Mouse (Mus musculus) retina, embryonic 14.5 days (tissue): ENCODE data around the gene Sec31b.

Experiments
- DNase-seq: peaks from one replicate; pipeline ENCODE4 v3.0.0-alpha.2; 2015; ENCODE audit warnings: low spot score

The Sec31b gene

GRCm38 (mm10) chr19:44545321-44546041 is at the start of gene Sec31b:
Gene Sec31b, minus strand, starts transcription at chr19:44545864.
- DNase-seq = peak; percentile 58

DNA sequence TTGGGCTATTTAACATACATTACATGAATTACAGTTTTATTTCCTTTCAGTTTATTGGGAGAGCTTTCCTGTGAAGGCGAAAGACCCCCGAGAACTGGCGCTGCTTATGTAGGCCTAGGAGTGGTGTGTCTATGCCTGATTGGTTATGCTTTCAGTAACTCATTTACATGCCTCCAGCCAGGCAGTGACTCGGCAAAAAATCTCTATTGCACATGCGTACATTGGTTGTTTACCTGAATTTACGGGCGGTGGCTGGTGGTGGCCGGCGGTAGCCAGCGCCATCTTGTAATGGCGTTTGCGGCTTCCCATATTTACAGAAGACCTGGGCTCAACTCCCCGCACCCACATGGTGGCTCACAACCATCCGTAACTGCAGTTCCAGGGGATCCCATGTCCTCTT is 48.5 kb upstream of the Sec31b start:
- no peak for DNase-seq

DNA sequence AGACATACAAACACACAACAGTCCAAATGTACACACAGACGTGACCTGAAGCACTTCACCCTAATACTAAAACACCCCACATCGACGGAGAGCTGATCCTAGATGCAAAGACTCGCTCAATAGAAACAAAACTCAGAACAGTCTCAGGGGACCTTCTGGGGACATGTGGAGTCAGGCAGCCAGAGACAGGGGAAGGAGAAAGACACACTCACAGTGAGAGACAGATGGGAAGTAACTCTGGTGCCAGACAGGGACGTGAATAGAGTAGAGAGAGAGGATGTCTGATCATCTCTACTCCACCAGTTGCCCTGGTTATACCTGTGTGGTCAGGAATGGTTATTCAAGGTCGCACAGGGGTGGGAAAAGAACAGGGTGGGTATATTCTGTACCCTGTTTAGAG is 46.0 kb upstream of the Sec31b start:
- DNase-seq = no peak

DNA sequence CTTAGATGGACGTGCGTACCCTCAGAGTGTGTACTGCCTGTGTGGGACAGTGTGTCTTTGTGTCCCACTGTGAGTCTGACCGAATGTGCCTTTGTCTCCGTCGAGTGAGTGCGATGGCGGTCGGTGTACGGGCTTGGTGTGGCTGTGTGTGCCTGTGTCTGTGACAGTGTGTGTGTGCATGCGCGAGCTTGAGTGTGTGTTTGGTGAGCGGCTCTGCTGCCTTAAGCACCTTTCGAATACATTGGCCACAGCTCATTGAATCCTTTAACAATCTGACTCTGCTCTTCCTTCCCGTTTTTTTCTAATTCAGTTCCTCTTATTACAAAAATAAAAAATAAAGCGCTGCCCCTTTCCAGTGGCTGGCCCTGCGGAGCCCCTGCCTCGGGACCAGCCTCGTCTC is 45.3 kb upstream of the Sec31b start:
- DNase-seq = no peak

DNA sequence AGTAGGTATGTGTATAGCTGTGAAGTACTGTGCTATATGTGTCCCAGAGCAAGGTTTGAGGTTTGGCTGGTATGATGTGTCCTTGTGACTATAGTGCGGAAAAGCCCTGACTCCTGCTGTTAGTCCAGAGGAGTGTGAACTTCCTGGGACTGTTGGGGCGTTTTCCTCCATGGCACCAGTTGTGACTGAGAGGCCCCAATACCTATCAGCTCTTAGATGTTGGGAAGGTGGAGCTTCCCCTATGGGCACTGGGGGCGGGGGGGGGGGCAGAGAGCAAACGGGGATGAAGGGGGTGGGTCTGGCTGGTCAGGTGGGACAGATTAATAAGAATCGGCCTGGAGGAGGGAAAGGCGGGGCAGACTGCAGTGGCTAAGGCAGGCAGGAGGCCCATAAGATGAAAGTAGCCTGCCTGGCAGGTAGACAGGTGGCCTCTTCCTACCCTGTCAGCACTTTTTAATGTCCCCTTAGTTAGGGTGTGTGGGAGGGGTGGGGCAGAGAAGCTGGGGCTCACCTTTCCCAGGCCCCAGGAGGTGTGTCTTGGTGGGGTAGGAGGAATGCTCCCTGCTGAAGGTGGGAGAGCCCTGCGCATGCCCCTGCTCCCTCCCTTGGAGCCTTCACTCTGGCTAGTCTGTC is 44.0 kb upstream of the Sec31b start:
- no peak for DNase-seq

- DNase-seq = no peak
Measured at GRCm38 (mm10) chr19:44588036-44588435, 42.4 kb upstream of the Sec31b start.

- peak; percentile 98 for DNase-seq
Measured at GRCm38 (mm10) chr19:44582638-44583309, 37.1 kb upstream of the Sec31b start.

- no peak for DNase-seq
Measured at GRCm38 (mm10) chr19:44582103-44582502, 36.4 kb upstream of the Sec31b start.

DNA sequence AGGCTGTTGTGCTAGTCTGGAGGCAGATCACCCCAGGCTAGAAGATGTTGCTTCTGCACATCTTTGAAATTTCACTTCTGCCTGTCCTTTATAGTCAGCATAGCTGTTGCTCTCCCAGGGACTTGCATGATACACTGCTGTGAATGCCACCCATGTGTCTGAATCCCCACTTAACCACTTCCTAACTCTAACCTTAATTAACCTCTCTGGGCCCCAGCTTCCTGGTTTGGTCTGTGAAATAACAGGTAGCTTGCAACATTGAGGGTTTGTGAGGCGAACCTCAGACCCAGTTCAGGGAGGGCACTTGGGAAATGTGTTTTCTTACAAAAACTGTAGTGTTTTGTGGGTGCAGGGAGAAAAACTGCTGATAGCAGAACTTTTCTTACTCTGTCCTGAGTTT is 32.4 kb upstream of the Sec31b start:
- DNase-seq = no peak

- DNase-seq = no peak
Measured at GRCm38 (mm10) chr19:44576275-44576674, 30.6 kb upstream of the Sec31b start.

DNA sequence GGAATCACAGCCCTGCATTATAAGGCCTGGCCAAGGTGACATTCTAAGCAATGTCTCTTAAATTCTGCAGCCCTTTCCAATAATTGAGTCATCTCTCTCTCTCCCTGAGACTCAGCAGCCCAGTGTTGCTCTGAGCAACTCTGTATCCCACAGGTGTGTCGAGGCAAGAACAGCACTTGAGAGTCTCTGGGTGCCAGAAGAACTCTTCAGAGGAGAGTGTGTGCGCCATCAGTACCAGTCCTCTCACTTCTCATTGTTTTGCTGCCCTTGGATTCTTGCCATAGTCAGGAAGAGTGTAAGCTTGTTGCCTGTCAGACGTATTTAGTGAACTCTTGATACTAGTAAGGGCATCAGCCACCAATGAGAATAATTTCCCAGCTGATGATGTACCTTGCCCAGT is 22.1 kb upstream of the Sec31b start:
- no peak for DNase-seq

DNA sequence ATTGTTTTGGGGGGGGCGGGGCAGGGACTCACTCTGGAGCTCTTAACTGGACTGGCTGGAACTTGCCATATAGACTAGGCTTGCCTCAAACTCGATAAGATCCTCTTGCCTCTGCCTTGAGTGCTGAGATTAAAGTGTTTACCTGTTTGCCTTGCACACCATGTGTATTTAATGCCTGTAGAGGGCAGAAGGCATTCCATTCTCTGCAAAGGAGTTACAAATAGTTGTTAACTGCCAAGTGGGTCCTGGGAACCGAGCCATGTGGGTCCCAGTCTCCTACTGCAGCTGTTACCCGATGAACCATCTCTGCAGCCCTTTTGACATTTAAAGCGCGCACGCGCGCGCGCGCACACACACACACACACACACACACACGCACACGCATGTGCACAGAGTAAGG is 18.3 kb upstream of the Sec31b start:
- DNase-seq = no peak

DNA sequence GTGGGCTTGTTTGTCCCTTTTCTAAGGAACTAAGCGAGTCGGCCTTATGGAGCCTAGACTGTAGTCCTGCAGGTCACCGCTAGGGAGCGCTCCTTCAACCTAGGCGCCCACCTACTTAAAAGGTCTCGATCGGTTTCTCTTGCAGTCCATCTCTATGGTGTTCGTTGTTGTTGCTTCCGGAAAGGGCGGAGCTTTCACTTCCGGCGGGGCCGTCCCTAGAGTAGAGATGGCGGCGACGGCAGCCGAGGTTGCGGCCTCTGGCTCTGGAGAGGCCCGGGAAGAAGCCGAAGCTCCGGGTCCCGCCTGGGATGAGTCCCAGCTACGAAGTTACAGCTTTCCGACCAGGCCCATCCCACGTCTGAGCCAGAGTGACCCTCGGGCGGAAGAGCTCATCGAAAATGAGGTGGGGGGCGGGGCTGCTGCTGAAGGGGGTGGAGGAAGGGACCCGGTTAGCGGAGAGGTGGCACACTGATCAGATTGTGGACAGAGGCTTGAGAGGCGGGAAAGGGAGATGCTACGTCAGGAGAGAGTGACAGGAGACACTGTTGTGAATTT is 17.1 kb upstream of the Sec31b start, which contains the start of gene Hif1an:
Gene Hif1an (plus strand): TSS at position 199 of the 555 bp plus-strand sequence.
- peak; percentile 99 for DNase-seq

GRCm38 (mm10) chr19:44554861-44555590 is 9.4 kb upstream of the Sec31b start, which contains the start of gene Ndufb8:
Gene Ndufb8, minus strand, starts transcription at chr19:44555440.
- DNase-seq = peak; percentile 94

GRCm38 (mm10) chr19:44554490-44554860 is 8.8 kb upstream of the Sec31b start:
- DNase-seq = no peak

DNA sequence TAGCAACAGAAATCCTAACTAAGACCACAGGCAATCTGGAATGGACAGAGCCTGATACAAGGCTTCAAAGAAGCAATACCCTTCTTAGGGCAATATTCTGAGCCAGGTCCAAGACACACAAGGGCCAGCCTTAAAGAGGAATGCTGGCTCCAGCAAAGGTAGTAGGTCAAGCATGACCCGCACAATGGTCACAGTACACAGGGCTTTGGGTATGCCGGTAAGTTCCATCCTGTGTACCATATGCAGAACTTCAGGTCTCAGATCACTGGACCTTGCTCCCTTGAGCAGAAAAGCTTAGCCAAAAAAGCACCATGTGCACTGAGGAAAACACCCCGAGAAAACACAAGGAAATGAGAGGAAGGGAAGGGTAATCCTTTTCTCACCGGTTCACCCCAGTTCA is 7.6 kb upstream of the Sec31b start:
- DNase-seq = no peak

GRCm38 (mm10) chr19:44552731-44553130 is 7.1 kb upstream of the Sec31b start, which contains the start of gene Gm20538:
Gene Gm20538, minus strand, starts transcription at chr19:44552831.
- DNase-seq = no peak

DNA sequence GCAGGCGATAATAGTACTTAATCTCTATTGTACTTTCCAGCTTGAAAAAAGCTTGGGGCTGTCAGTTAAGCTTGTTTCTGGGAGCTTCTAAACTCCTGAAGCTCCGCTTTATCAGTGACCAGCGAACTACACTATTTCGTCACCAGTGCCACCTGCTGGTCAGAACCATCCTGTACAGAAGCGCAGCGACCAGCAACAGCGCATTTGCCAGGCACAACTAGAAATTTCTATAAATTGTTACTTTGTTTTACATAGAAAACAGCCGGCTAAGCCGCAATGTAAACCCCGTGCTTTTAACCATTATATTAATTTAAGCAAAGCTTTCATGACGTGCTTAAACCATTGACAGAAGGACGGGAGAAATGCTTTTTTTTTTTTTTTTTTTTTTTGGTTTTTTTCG is 889 bp downstream of the Sec31b start:
- peak; percentile 95 for DNase-seq

DNA sequence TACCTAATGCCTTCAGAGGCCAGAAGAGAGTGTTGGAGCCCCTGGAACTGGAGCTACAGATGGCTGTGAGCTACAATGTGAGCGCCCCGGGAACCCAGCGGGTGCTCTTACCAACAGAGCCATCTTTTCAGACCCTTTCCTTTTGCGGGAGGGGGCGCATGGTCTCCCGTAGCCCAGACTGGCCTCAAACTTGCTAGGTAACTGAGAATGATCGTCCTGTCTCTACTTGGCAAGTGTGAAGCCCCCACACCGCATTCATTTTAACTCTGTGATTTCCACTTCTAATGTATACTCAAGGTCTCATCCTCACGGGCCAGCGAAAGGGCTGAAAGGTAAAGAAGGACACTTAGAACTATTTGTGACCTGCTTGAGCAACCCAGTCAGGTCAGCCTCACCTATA is 1.3 kb downstream of the Sec31b start:
- no peak for DNase-seq

DNA sequence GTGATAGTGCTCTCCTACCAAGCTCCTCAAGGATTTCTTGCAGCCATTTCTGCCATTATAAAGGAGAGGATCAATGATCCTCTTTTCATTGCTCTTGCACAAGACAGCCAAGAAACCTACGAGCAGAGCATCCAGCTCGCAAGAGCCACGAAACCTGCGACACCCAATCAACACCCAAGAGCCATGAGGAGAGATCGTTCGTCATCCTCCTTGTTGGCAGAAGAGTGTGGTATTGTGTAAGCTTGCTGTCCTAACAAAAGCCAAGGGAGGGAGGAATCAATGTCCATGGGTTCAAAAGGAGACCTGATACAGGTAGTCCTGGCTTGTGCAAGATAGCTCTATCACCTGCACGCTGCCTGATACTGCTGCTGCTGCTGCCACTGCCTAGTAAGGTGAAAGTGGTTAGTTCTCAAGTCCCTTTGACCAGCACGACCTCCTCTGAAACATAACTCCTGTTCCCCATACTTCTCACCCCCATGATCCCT is 2.9 kb downstream of the Sec31b start:
- no peak for DNase-seq

DNA sequence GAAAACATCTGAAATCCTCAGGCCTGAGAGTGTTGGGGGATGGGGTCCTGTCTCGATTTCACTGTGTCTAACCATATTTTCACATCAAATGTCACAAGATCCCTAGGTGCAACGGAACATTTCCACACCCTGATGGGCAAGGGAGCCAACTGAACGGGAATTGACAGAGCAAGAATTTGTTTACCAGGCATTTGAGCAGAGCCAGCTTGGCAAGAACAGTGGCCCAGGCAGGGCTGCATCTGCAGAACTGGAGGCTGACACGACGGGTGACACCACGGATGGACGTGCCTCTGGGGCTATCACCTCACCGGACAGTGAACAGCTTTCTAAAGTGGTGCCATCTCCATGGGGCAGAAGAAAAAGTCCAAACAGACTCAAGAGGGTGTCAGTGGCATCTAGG is 8.2 kb downstream of the Sec31b start:
- DNase-seq = no peak

DNA sequence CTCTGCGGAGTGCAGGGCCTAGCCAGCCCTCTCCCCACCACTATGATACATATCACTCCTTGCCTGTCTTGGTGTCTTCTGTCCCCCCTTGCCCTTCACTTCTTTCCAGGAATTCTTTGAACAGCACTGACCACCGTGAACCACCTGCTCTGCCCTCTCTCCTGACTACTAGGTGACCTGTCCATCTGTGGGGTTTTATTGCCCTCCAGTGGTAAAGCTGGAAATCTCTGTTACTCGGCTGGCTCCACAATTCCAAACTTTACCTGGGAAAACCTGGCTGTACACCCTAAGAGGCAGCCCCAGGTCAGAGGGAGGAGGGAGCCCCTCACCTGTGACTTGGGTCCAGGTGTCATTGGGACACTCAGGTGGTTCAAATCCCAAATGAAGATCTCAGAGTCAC is 10.3 kb downstream of the Sec31b start:
- DNase-seq = peak; percentile 72
